ENCODE assay signal across 1 mouse cellular context in genomic region chr19:46305432-46306267, GRCm38 (mm10).
A peak's percentile ranks its signal among the peaks of the same experiment; 100 is the strongest.
TF ChIP-seq lines count a peak whose summit lies in the region.

No protein-coding gene starts in this region.

TF ChIP-seq in CH12.LX, 34 proteins besides CTCF, POLR2A, EP300 and RAD21 (continued from another document):
- TF ChIP-seq IRF4 (IDR thresholded peaks at IDR 0.05; ENCODE audit: low read depth, low read length) = peak; percentile 18; the same call in 1 of the 2 replicates
- no peak for TF ChIP-seq MAX (IDR thresholded peaks at IDR 0.05; ENCODE audit: low read length)
- TF ChIP-seq NELFE (IDR thresholded peaks at IDR 0.05; ENCODE audit: low read depth, low read length) = peak; percentile 76
- TF ChIP-seq KAT2A (IDR thresholded peaks at IDR 0.05; ENCODE audit: insufficient replicate concordance, low read length) = 0 out of 2 replicates have a peak, but pooled peaks have one; percentile 48
- TF ChIP-seq MEF2A (IDR thresholded peaks at IDR 0.05; ENCODE audit: borderline replicate concordance, low read depth, low read length) = peak; percentile 13; the same call in 1 of the 2 replicates
- TF ChIP-seq ETS1 (conservative IDR thresholded peaks at IDR 0.05; ENCODE audit: low read depth, low read length) = peak; percentile 32; the same call in 1 of the 2 replicates
- TF ChIP-seq MAFK (IDR thresholded peaks at IDR 0.05; ENCODE audit: insufficient replicate concordance, low read length) = no peak
- no peak for TF ChIP-seq ZNF384 (IDR thresholded peaks at IDR 0.05; ENCODE audit: low read depth, low read length)
- 0 out of 2 replicates have a peak, but pooled peaks have one; percentile 27 for TF ChIP-seq UBTF (IDR thresholded peaks at IDR 0.05; ENCODE audit: low read depth, low read length)
- TF ChIP-seq NRF1 (IDR thresholded peaks at IDR 0.05; ENCODE audit: low read depth, low read length) = peak; percentile 22; the same call in 1 of the 2 replicates
- TF ChIP-seq ZMIZ1 (IDR thresholded peaks at IDR 0.05; ENCODE audit: low read depth, low read length) = peak; percentile 55; the same call in 1 of the 2 replicates
- TF ChIP-seq MAZ (IDR thresholded peaks at IDR 0.05; ENCODE audit: low read depth, low read length) = peak; percentile 100
- no peak for TF ChIP-seq CHD1 (IDR thresholded peaks at IDR 0.05; ENCODE audit: low read depth, low read length)
- no peak for TF ChIP-seq CHD2 (IDR thresholded peaks at IDR 0.05; ENCODE audit: low read length)
- no peak for TF ChIP-seq ZKSCAN1 (IDR thresholded peaks at IDR 0.05; ENCODE audit: borderline replicate concordance, low read depth, low read length)
- no peak for TF ChIP-seq JUN (IDR thresholded peaks at IDR 0.05; ENCODE audit: insufficient read depth, low read depth, low read length)
- peak; percentile 54 for TF ChIP-seq TCF12 (IDR thresholded peaks at IDR 0.05; ENCODE audit: low read depth, low read length)
- TF ChIP-seq USF1 (IDR thresholded peaks at IDR 0.05; ENCODE audit: low read depth, low read length) = no peak
- TF ChIP-seq MXI1 (IDR thresholded peaks at IDR 0.05; ENCODE audit: low read depth, low read length) = no peak
- no peak for TF ChIP-seq SMC3 (IDR thresholded peaks at IDR 0.05; ENCODE audit: low read depth, low read length)
- peak; percentile 69 for TF ChIP-seq HCFC1 (IDR thresholded peaks at IDR 0.05; ENCODE audit: low read depth, low read length)
- TF ChIP-seq ELF1 (IDR thresholded peaks at IDR 0.05; ENCODE audit: low read depth, low read length) = peak; percentile 90
- TF ChIP-seq USF2 (conservative IDR thresholded peaks at IDR 0.05; ENCODE audit: low read depth, low read length) = no peak
